Mouse (Mus musculus): Measurements from ENCODE around the gene Snrnp70.

The Snrnp70 gene

GRCm38 (mm10) chr7:45338161-45338911 is 57.2 kb downstream of the Snrnp70 start:
- no peak for DNase-seq (ENCODE audit: low spot score in 2 of 2)

GRCm38 (mm10) chr7:45337469-45337868 is 58.1 kb downstream of the Snrnp70 start:
- no peak for DNase-seq (ENCODE audit: low spot score in 2 of 2)

- no peak for DNase-seq (ENCODE audit: low spot score in 2 of 2)
Measured at GRCm38 (mm10) chr7:45336319-45336718, 59.2 kb downstream of the Snrnp70 start.

- DNase-seq (ENCODE audit: low spot score in 2 of 2) = no peak
Measured at GRCm38 (mm10) chr7:45335056-45335455, 60.5 kb downstream of the Snrnp70 start, which contains the start of gene Hrc. Gene Hrc (plus strand): TSS chr7:45335290.

- DNase-seq (ENCODE audit: low spot score in 2 of 2) = no peak
Measured at GRCm38 (mm10) chr7:45334605-45335004, 60.9 kb downstream of the Snrnp70 start.

GRCm38 (mm10) chr7:45333431-45333982 is 62.0 kb downstream of the Snrnp70 start, which contains the start of gene Trpm4:
Gene Trpm4 (minus strand): TSS chr7:45333780.
- DNase-seq (ENCODE audit: low spot score in 2 of 2) = peak; percentile 58 to 73

- no peak for DNase-seq (ENCODE audit: low spot score in 2 of 2)
Measured at GRCm38 (mm10) chr7:45332685-45333425, 62.7 kb downstream of the Snrnp70 start.

- DNase-seq (ENCODE audit: low spot score in 2 of 2) = no peak
Measured at GRCm38 (mm10) chr7:45331502-45331901, 64.0 kb downstream of the Snrnp70 start.

- DNase-seq (ENCODE audit: low spot score in 2 of 2) = no peak
Measured at GRCm38 (mm10) chr7:45328841-45329475, 66.6 kb downstream of the Snrnp70 start.
